Mouse (Mus musculus) heart, embryonic 14.5 days (tissue): Measurements from ENCODE around the gene Aig1. TPM values are rescaled to one million over a fixed set of nuclear protein-coding genes. Genes with fewer than 3 reads are reported as not detected.
A peak's percentile ranks its signal among the peaks of the same experiment; 100 is the strongest.
"Not testable (repeated sequence)": the region's sequence is repeated elsewhere in the genome, so short reads cannot be mapped to it uniquely, and the experiment has no call there.

Experiments
- ATAC-seq: fragments of 200-750 bp; cut with Nextera tagmentation; 2 replicates; pipeline ENCODE4 v1.8.0; 2017; ENCODE audit warnings: low read depth, moderate TSS enrichment; ENCODE audit not compliant: insufficient number of reproducible peaks, insufficient read depth, low FRiP score
- H3K27ac ChIP-seq, 2 experiments: fragments of 200-500 bp in 1 of 2; fragments of 300-500 bp in 1 of 2; sonication (generic) in 1 of 2; replicated peaks in 1 of 2; 2 replicates each; pipeline ENCODE4 v1.5.1; 2012 to 2014; ENCODE audit warnings: low read depth in 2 of 2, low read length in 2 of 2, control low read depth in 1 of 2, mild to moderate bottlenecking in 1 of 2, mixed read lengths in 1 of 2; ENCODE audit not compliant: control insufficient read depth in 1 of 2, insufficient read depth in 1 of 2
- H3K27me3 ChIP-seq: fragments of 300-500 bp; sonication (generic); 2 replicates; pipeline ENCODE4 v1.6.1; 2014; ENCODE audit warnings: mild to moderate bottlenecking, low read length, control low read depth; ENCODE audit not compliant: control insufficient read depth, insufficient read depth
- H3K36me3 ChIP-seq: fragments of 300-500 bp; sonication (generic); 2 replicates; pipeline ENCODE4 v1.6.1; 2014; ENCODE audit warnings: mild to moderate bottlenecking, control low read depth, low read length, mixed read lengths; ENCODE audit not compliant: control insufficient read depth, insufficient read depth
- H3K4me1 ChIP-seq, 2 experiments: fragments of 200-500 bp in 1 of 2; fragments of 300-500 bp in 1 of 2; sonication (generic) in 1 of 2; 2 replicates each; pipeline ENCODE4 v1.6.1; 2012 to 2014; ENCODE audit warnings: low read length in 2 of 2, control low read depth in 1 of 2, mixed read lengths in 1 of 2; ENCODE audit not compliant: control insufficient read depth in 2 of 2, insufficient read depth in 2 of 2
- H3K4me2 ChIP-seq: fragments of 300-500 bp; sonication (generic); 2 replicates; pipeline ENCODE4 v1.6.1; 2014; ENCODE audit warnings: mild to moderate bottlenecking, low read length
- H3K4me3 ChIP-seq, 2 experiments: fragments of 200-500 bp in 1 of 2; fragments of 300-500 bp in 1 of 2; sonication (generic) in 1 of 2; 2 replicates each; pipeline ENCODE4 v1.5.1; 2012 to 2014; ENCODE audit warnings: low read length in 2 of 2, mild to moderate bottlenecking in 2 of 2, control low read depth in 1 of 2, low read depth in 1 of 2, moderate library complexity in 1 of 2; ENCODE audit not compliant: control insufficient read depth in 1 of 2, insufficient read depth in 1 of 2
- H3K9ac ChIP-seq: fragments of 300-500 bp; sonication (generic); 2 replicates; pipeline ENCODE4 v1.6.1; 2014; ENCODE audit warnings: mild to moderate bottlenecking, low read length
- H3K9me3 ChIP-seq: fragments of 300-500 bp; sonication (generic); 2 replicates; pipeline ENCODE4 v1.6.1; 2016; ENCODE audit warnings: low read length, control low read depth; ENCODE audit not compliant: control insufficient read depth
- WGBS: fragments of 180-500 bp; shearing (Covaris S2); extraction: QIAGEN DNeasy Blood & Tissue Kit; methylation state at CpG from one replicate; pipeline ENCODE4 v1.1.7; 2014; 5-methylcytosine and 5-hydroxymethylcytosine counted together
- polyA plus RNA-seq: library from polyadenylated mRNA; unstranded; fragments of >200 nt; fragmentation: Nextera tagmentation; extraction: Ambion mirVana; gene quantifications from 2 replicates; pipeline ENCODE4 v1.2.1, GENCODE M21; 2014

Gene Aig1
- polyA plus RNA-seq = 78.0 and 81.6 TPM in 2 replicates

DNA sequence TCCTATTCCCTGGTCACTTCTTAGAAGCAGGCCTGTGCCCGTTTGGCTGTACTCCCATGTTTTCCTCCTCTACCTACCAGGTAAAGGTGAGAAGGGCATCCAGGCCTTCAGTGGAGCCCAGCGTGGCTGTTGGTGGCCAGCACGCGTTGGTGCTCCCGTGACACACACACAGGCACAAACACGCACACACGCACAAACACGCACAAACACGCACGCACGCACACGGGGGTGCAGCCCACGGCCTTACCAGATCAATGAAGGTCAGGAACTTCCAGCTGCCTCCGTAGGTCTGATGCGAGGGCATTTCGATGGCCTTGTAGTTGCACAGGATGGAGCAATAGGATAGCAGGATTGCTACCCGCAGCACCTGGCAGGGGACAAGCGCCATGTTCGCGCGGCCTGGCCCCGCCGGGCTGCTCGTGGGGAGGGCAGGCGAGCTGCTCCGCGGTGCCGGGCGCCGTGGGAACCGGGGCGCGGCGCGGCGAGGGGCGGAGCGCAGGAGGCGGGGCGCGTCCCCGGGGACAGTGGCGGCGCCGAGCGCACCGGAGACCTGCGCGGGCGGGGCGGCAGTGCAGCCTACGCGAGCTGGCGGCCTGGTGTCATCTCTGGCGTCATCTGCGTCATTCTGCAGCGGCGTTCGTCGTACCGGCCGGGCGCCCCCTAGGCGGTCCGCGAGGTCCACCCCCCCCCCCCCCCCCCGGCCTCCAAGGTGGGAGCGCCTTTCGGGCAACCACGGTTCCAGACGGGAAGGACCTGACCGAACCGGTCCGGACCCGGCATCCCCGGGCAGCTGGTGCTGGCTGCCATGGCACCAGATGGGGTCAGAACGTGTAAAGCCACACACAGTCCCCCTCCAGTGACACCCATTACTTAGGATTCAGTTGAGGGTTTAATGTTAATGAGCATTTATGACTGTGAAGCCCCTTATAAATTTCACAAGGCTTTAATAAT is at the start of gene Aig1:
Gene Aig1 (minus strand): TSS at position 610 of the 951 bp plus-strand sequence.
- Histone ChIP-seq H3K4me1 (peaks cover 8 to 32% of the 10 kb centered on the region in 2 experiments), H3K36me3 (no peaks in the 10 kb centered on the region), H3K27ac (peak within 1 kb of the TSS; percentile 78 to 82), H3K4me3 (peak within 1 kb of the TSS; percentile 80 to 92), H3K4me2 (peak within 1 kb of the TSS; percentile 72), H3K9me3 (no peaks in the 10 kb centered on the region), H3K9ac (peak within 1 kb of the TSS; percentile 90), H3K27me3 (no peaks in the 10 kb centered on the region)
- peak; percentile 85 for ATAC-seq
- WGBS = 4% methylated on average over 47 of the region's 77 CpGs

DNA sequence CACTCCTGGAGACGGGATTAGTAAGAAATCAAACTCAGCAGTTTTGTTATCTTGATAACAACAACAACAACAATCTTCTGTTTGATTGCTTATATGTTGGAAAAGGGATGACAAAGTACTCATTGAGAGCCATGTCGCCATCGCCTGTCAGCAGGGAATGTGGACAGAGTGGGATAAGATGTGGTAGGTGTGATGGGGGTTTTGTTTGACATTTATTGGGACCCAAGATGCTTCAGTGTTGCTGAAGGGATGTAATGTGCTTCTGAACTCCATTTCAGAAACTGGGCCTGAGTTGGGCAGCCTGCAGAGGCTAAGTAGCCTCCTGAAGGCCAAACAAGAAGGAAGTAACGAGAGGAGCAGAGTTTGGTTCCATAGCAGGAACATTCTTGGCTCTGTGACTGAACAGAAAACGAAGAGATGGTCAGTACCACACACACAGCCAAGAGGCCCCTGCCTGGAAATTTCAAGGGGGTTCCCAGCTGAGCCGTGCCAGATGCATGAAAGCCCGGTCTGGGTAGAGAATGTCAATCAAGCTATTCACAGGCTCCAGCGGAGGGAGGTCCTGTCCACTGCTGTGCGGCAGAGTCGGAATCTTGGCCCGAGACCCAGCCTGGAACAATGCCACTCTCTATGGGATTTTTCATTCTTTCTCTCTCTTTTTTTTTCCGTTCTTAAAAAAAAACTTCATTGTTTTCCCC is 48.0 kb upstream of the Aig1 start:
- 24% methylated on average over 12 of the region's 12 CpGs for WGBS
- no peaks in the 10 kb centered on the region for H3K27me3 ChIP-seq
- H3K27ac ChIP-seq = 0 out of 4 replicates have a peak overlapping the region, but pooled peaks have one; percentile 7 to 35
- ATAC-seq = peak; percentile 78
- no peak overlapping the region for H3K4me3 ChIP-seq
- no peaks in the 10 kb centered on the region for H3K9me3 ChIP-seq
- H3K4me1 ChIP-seq = peaks cover 4 to 14% of the 10 kb centered on the region in 2 experiments
- no peaks in the 10 kb centered on the region for H3K36me3 ChIP-seq
- no peak overlapping the region for H3K9ac ChIP-seq
- peak overlapping the region; percentile 11; the same call in 1 of the 2 replicates for H3K4me2 ChIP-seq

DNA sequence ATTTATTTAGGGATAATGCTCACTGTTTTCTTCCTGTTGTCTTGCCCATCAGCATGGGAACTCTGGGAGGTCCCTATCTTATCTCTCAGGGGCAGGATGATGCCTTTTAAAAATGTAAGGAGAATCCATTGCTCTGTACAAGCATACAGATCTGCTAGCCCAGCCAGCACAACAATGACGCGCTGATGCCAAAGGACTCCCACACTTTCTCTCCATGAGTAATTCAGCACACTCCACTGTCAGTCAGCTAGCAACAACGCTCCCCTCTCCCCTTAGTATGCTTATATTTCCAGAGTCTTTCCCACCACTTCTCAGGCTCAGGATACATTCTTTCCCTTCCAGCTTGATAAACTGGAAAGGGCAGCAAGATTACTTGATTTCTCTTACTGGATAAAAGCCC is 46.4 kb upstream of the Aig1 start:
- no peaks in the 10 kb centered on the region for H3K36me3 ChIP-seq
- no peaks in the 10 kb centered on the region for H3K27me3 ChIP-seq
- no peak for ATAC-seq
- peaks cover 4 to 14% of the 10 kb centered on the region in 2 experiments for H3K4me1 ChIP-seq
- no peak overlapping the region for H3K4me2 ChIP-seq
- WGBS = 41% methylated on average over 3 of the region's 3 CpGs
- H3K4me3 ChIP-seq = no peak overlapping the region
- no peak overlapping the region for H3K9ac ChIP-seq
- no peak overlapping the region for H3K27ac ChIP-seq
- H3K9me3 ChIP-seq = no peaks in the 10 kb centered on the region

DNA sequence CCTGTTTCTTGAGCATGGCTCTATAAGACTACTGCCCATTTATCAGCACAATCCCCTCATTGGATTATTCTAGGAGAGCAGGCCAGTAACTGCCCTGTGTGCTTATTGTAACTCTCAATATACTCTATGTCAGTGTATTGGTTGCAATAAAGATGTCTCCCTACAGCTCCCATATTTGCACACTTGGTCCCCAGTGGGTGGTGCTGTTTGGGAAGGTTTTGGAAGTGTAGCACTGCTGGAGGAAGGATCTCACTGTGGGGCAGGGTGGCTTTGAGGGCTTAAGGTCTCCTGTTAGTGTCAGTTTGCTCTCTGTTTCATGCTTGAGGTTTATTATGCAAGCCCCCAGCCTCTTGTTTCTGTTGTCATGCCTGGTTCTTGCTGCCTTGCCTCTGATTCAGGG is 44.9 kb upstream of the Aig1 start:
- ATAC-seq = no peak
- peaks cover 4 to 14% of the 10 kb centered on the region in 2 experiments for H3K4me1 ChIP-seq
- H3K36me3 ChIP-seq = no peaks in the 10 kb centered on the region
- no peaks in the 10 kb centered on the region for H3K9me3 ChIP-seq
- no peak overlapping the region for H3K27ac ChIP-seq
- no peaks in the 10 kb centered on the region for H3K27me3 ChIP-seq
- no peak overlapping the region for H3K9ac ChIP-seq
- H3K4me2 ChIP-seq = no peak overlapping the region
- no peak overlapping the region for H3K4me3 ChIP-seq

DNA sequence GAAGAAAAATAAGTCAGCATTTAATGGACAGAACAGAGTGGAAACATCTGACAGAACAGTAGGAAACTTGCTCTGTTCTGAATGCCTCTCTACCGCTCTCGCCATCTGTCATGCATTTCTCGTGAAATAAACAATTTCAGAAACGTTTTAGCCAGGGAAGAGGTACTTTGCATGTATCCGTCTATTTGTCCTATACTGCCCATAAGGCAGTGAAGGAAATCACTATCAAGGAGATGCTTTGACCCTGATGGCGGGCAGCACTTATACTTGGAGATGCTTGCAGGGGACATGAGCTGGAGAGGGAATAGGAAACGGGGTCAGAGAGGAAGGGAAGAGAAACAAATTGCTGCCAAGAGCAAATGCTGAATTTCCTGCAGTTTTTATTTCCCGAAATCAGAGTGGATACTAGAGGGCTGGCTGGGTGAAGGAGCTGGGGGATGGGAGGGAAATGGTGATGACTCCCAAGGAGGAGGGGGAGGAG is 37.5 kb upstream of the Aig1 start:
- Histone ChIP-seq H3K4me2 (no peak overlapping the region), H3K36me3 (no peaks in the 10 kb centered on the region), H3K9ac (no peak overlapping the region), H3K4me3 (no peak overlapping the region), H3K9me3 (peaks cover 7% of the 10 kb centered on the region; the same call in 1 of the 2 replicates), H3K27ac (no peak overlapping the region), H3K4me1 (0 out of 4 replicates have a peak, but pooled peaks cover 0 to 3% of the 10 kb centered on the region in 2 experiments), H3K27me3 (no peaks in the 10 kb centered on the region)
- 60% methylated on average over 8 of the region's 8 CpGs for WGBS
- no peak for ATAC-seq

DNA sequence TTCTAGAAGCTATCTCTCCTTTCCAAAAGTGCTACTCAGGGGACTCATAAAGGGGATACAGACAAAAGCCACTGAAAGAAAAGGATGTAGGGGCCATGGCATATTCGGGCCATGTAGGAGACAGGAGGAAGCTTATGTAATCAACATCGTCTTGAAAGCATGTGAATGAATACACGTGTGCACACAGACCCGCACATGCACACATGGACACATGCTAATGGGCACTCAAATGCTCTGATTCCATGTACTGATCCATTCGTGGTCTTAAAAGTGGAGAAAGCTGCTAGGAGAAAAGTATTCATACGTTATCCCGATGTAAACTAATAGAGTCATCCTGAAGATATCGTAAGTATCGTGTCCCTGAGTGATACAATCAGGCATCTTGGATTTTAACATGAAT is 36.8 kb upstream of the Aig1 start:
- H3K4me1 ChIP-seq = 0 out of 4 replicates have a peak, but pooled peaks cover 0 to 3% of the 10 kb centered on the region in 2 experiments
- 82% methylated on average over 9 of the region's 9 CpGs for WGBS
- ATAC-seq = no peak

DNA sequence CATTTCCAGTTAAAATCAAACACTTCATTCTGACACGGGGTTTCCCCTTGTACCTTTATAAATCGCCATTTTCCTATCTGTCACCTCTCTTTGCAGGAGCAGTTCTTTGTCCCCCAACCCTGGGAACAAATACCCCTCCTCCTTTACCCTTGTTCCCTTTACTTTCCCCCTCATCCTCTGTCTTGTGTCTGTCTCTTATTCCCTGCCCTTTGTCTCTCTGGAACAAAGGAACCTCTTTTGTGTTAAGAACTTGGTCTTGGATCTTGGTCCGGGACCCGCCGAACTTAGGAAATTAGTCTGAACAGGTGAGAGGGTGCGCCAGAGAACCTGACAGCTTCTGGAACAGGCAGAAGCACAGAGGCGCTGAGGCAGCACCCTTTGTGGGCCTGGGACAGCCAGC is 24.0 kb upstream of the Aig1 start:
- WGBS = 86% methylated on average over 6 of the region's 7 CpGs
- not testable (repeated sequence) for H3K4me1 ChIP-seq

More for the DNA sequence above, 36.8 kb upstream of the Aig1 start:
- Histone ChIP-seq H3K27me3 (no peaks in the 10 kb centered on the region), H3K4me3 (no peak overlapping the region), H3K4me2 (no peak overlapping the region), H3K27ac (no peak overlapping the region), H3K9me3 (peaks cover 7% of the 10 kb centered on the region; the same call in 1 of the 2 replicates), H3K9ac (no peak overlapping the region), H3K36me3 (no peaks in the 10 kb centered on the region)

More for the DNA sequence above, 24.0 kb upstream of the Aig1 start:
- not testable (repeated sequence) for H3K9ac ChIP-seq, ATAC-seq, H3K27me3 ChIP-seq, H3K4me3 ChIP-seq, H3K36me3 ChIP-seq, H3K4me2 ChIP-seq, H3K27ac ChIP-seq, H3K9me3 ChIP-seq
